Mouse (Mus musculus): Measurements from ENCODE around the gene Gabra4.

Gabra4 gene

DNA sequence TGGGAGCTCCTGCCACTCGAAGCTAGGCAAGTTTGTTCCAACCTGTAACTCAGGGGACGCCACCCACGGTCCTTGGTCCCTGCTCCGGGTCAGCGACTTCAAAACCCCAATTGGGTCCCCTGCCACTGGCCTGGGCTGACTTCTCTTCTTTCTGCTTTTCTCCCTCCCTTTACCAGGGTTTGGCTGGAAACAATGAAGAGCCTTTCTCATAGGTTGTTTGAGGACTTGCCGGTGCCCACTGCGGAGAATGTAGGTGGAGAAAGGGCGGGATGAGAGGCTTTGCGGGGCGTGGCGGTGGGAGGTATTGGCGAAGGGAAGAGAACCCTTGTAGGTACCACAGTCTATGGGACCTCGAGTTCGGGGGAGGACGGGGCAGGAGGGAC is at the start of gene Gabra4:
Gene Gabra4, minus strand, starts transcription at position 194 of the 383 bp plus-strand sequence.
- 1% methylated on average over 15 of the region's 15 CpGs for WGBS

DNA sequence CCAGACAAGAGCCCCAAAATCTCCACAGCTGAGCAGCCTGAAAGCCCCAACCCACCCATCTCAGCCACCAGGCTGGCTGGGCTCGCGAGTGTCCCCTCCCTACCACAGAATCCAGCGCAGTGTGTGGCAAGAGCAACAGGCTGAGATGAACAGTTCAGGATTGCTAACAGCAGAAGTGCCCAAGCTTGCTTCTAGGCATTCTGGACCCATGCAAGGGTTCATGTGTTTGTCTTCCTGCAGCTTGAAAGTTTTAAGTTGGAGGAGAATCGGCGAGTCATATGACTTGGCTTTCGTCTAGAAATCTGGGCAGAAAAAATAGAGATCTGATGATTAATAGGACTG is 43.1 kb upstream of the Gabra4 start:
- WGBS = 2% methylated on average over 6 of the region's 6 CpGs

DNA sequence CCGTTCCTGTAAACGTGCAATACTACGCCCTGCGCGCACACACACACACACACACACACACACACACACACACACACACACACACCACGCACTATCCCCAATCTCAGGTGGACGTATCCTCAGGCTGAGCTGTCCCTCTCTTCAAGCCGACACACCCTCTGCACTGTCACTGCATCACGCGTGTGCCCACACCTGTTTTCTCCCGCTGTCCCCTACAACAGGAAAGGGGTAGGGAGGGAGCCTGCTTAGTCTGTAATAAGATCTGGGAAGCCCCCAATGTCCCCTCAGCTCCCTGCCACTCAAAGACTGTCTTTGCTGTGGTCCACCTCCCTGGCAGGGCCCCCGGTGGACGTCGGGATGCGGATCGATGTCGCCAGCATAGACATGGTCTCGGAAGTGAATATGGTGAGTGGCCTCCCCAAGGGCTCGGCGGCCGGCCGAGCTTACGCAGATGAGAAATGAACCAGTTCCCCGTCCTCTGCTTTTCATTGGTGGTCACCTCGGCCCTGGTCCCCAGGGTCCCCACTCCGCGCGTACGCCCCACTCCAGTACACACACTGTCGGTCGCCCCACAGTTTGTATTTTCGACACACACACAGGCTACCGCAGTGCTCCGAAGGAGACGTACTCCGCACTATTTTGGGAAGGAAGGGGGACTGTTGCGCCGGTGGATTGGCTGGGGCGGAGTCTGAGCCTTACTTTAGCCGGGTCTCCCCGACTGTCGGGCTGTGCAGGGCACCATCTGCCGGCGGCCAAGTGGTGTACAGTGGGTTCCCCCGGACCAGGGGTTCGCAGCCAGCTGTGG is 42.6 kb upstream of the Gabra4 start:
- WGBS = under 1% methylated on average over 46 of the region's 46 CpGs

- under 1% methylated on average over 19 of the region's 19 CpGs for WGBS
Observed at GRCm38 (mm10) chr5:71699696-71700467, 41.8 kb upstream of the Gabra4 start.

GRCm38 (mm10) chr5:71665593-71665992 is 7.5 kb upstream of the Gabra4 start:
- WGBS = 42% methylated on average over 4 of the region's 4 CpGs

DNA sequence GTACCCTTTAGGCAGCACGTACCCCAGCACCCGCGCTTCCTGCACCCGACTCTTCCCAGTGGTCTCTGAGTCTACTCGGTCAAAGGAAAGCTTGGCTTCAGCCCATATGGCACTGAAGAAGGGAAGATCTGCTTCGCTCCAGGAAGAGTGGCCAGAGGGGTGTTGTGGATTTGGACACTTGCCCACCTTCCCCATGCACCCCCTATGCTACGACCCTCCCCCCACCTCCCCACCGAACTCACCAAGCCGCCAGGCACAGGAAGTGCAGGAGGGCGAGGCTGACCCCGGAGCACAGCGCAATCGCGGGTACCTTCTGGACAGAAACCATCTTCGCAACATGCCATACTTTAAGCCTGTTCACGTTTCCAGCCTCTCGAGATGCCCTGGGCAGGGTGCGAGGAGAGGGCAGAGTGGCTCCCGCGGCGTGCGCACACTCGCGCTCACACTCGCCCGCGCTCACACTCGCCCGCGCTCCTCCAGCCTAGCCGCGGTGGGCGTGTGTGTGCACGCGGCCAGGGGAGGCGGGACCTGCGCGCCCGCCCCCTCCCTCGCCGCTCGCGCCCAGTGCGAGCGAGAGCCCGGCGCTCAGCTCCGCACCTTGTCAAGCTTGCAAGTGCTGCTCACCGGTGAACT is 510 bp downstream of the Gabra4 start, which contains the start of gene Gabrb1:
Gene Gabrb1, plus strand, starts transcription at position 632 of the 633 bp plus-strand sequence.
- 1% methylated on average over 49 of the region's 49 CpGs for WGBS

DNA sequence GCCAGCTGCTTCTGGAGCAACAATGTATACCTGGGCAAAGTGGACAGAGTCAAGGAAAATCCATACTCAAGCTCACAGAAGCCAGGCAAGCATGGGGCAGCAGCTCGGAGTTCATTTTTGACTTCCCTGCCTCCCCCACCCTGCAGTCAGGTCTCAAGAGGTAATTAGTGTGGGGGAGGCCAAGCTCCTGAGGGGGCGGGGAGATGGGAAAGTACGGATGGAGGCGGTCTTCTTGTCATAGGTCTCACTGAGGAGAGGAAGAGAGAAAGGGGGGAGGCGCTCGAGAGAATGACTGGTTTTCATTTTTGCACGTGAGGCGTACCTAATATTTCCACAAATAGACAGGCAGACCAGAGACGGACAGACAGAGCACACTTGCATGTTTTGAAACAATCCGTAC is 1.3 kb downstream of the Gabra4 start:
- 4% methylated on average over 10 of the region's 10 CpGs for WGBS

- 41% methylated on average over 5 of the region's 5 CpGs for WGBS
Observed at GRCm38 (mm10) chr5:71654056-71654455, 4.1 kb downstream of the Gabra4 start.

- 47% methylated on average over 2 of the region's 2 CpGs for WGBS
Observed at GRCm38 (mm10) chr5:71648108-71648507, 10.0 kb downstream of the Gabra4 start.

DNA sequence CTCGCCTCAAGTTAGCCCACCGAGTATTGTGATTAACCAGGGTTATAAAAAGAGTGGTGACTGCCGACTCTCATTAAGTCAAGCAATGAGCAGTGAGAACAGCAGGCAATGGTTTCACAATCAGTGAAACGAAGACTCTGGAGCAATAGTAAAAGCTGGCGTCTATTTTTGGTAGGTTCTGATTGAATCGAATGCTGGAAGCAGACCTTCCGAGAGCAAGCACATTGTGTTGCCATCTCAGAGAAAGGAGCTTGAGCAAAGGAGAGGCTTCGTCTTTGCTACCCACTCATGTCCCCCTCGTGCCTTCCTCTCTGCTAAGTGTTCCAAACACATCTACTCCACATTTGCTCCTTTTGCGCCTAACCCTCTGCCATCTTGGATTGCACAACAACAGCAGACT is 18.3 kb downstream of the Gabra4 start:
- WGBS = 50% methylated on average over 10 of the region's 10 CpGs

GRCm38 (mm10) chr5:71627820-71628219 is 30.3 kb downstream of the Gabra4 start:
- WGBS = 57% methylated on average over 3 of the region's 3 CpGs

GRCm38 (mm10) chr5:71616734-71617133 is 41.4 kb downstream of the Gabra4 start:
- 30% methylated on average over 4 of the region's 4 CpGs for WGBS

GRCm38 (mm10) chr5:71614311-71614710 is 43.8 kb downstream of the Gabra4 start:
- 96% methylated on average over 1 of the region's 1 CpGs for WGBS

GRCm38 (mm10) chr5:71608735-71609134 is 49.4 kb downstream of the Gabra4 start:
- WGBS = 45% methylated on average over 1 of the region's 1 CpGs

DNA sequence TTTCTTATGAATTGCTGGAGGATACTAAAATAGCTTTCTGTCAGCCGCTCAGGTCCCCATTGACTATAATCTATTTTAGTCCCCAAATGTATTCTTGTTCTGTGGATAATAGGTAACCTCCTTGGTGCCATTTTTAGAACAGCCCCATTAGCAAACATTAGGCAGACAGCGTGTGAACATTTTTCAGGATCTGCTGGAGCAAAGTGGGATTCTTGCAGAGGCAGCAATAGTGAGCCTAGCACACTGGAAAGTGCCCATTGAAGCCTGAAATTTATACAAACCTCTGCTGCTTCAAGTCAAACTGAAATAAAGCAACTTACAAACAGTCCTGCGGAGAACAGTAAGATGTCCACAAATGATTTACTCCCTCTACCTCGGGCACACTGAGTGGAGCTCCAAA is 51.2 kb downstream of the Gabra4 start:
- 41% methylated on average over 4 of the region's 4 CpGs for WGBS

DNA sequence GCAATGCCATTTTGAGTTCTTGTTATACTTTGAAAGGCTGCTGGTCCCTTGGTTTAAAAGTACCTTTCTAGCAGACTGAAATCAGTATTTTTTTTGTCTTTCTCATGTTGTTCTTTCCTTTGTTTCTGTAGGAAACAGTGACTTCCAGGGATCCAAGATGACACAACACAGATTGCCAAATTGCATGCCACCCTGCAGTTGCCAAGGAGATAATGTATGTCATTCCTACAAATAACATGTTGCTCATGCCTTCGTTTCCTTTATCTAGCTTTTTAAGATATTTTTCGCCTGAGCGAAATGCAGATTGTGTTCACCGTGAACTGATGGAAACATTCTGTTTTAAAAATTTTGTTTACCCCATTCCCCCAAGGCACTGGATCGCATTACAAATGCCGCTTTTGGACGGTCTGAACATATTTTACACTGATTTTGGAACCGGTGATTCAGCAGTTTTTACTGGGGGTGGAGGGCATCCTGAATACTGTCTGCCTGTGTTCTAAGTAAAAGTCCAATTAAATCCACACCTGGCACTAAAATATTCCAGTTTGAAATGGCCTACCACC is 53.9 kb downstream of the Gabra4 start:
- WGBS = 29% methylated on average over 8 of the region's 8 CpGs

- 88% methylated on average over 2 of the region's 2 CpGs for WGBS
Observed at GRCm38 (mm10) chr5:71595321-71595720, 62.8 kb downstream of the Gabra4 start.

GRCm38 (mm10) chr5:71593745-71594255 is 64.3 kb downstream of the Gabra4 start:
- 66% methylated on average over 2 of the region's 2 CpGs for WGBS

- WGBS = 69% methylated on average over 9 of the region's 9 CpGs
Observed at GRCm38 (mm10) chr5:71571646-71572237, 86.4 kb downstream of the Gabra4 start.

- 94% methylated on average over 10 of the region's 10 CpGs for WGBS
Observed at GRCm38 (mm10) chr5:71548079-71548478, 110.0 kb downstream of the Gabra4 start, which contains the start of gene Cox7b2. TSS of gene Cox7b2 (minus strand) at chr5:71548205.

DNA sequence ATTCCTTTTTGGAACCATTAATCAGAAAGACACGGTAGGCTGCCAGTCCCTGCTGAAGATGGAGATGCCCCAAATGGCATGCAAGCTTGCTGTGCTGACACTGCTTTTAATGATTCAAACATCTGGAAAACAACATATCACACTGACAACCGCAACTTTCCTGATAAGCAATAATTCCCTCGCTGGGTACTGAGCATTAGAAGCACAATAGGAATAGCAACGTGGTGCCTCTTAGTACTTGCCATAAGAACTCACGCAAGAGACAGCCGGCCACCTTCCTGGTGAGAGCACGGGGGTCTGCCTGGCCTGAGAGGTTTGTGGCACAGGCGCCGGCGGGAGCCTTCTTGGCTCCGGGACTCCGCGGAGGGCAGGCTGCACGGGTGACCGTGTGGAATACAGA is 132.6 kb downstream of the Gabra4 start:
- WGBS = 77% methylated on average over 12 of the region's 15 CpGs
